Comparison of ENCODE assay signal across 16 mouse cellular contexts in the genomic region with DNA sequence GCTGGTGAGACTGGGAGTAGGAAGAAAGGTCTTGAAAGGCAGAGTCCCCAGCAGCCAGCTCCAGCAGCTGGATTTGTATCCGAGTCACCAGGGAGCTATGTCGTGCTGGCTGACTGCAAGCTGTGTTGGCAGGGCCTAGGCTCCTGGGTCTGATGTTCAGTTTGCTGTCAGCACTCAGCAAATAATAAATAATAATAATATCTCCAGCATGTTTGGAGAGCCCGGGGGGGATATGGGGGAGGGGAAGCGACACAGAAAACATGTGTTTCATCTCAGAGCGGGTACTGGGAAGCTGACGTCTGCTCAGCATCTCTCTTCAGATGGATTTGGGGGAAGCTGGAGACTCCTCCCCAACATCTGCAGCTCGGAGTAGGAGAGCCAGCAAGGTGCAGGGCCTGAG. TPM values are rescaled to one million over a fixed set of nuclear protein-coding genes. Genes with fewer than 3 reads are reported as not detected.
A peak's percentile ranks its signal among the peaks of the same experiment; 100 is the strongest.
DNase-seq lines count a peak whose midpoint lies in the region; ATAC-seq lines count a peak whose summit lies in the region.
"Had no signal": no experiment of that assay in that cellular context is flagged by ENCODE, and none has a peak within 500 bp of the region (broad histone marks: within the 10 kb centered on the region; RNA-seq: fewer than 3 reads in every experiment).

No protein-coding gene starts in this region.

- H3K9me3 ChIP-seq in heart, embryonic 10.5 days = no peaks in the 10 kb centered on the region
- H3K9me3 ChIP-seq in lung, embryonic 15.5 days = no peaks in the 10 kb centered on the region
- H3K9me3 ChIP-seq in stomach, embryonic 15.5 days = no peaks in the 10 kb centered on the region
- H3K9me3 ChIP-seq: liver, embryonic 13.5 days had no signal

- H3K36me3 ChIP-seq in heart, embryonic 10.5 days = no peaks in the 10 kb centered on the region
- H3K36me3 ChIP-seq in lung, embryonic 15.5 days = no peaks in the 10 kb centered on the region
- H3K36me3 ChIP-seq in stomach, embryonic 15.5 days = no peaks in the 10 kb centered on the region
- H3K36me3 ChIP-seq: liver, embryonic 13.5 days had no signal

- no peak overlapping the region for H3K27ac ChIP-seq in heart, embryonic 10.5 days
- no peak overlapping the region for H3K27ac ChIP-seq in lung, embryonic 15.5 days
- H3K27ac ChIP-seq in stomach, embryonic 15.5 days = 0 out of 2 replicates have a peak overlapping the region, but pooled peaks have one; percentile 31
- H3K27ac ChIP-seq: liver, embryonic 13.5 days had no signal

- peak; percentile 84 for ATAC-seq in lung, embryonic 15.5 days (ENCODE audit: borderline replicate concordance, extremely low read depth, low FRiP score, low TSS enrichment)
- 0 out of 2 replicates have a peak, but pooled peaks have one; percentile 16 for ATAC-seq in stomach, embryonic 15.5 days (ENCODE audit: insufficient read depth, low FRiP score, low read depth)

- H3K27me3 ChIP-seq in heart, embryonic 10.5 days (ENCODE audit: insufficient read depth, poor library complexity, severe bottlenecking) = peaks cover 82% of the 10 kb centered on the region
- peaks cover 32% of the 10 kb centered on the region for H3K27me3 ChIP-seq in lung, embryonic 15.5 days
- no peaks in the 10 kb centered on the region for H3K27me3 ChIP-seq in stomach, embryonic 15.5 days (replicated peaks)

- DNase-seq in heart, adult 9 months (ENCODE audit: low spot score in 2 of 2) = peak; percentile 18 to 32
- DNase-seq in heart, embryonic 10.5 days (ENCODE audit: low spot score) = no peak
- no peak for DNase-seq in lung, adult 18-20 months
- DNase-seq in heart, postnatal 4 days = peak; percentile 45
- DNase-seq in frontal cortex, postnatal 36 days (ENCODE audit: low spot score in 2 of 2) = no peak
- DNase-seq in urinary bladder, postnatal 10 days (ENCODE audit: low spot score) = no peak
- DNase-seq: cerebellum, postnatal 25 days; liver, embryonic 13.5 days; thymus, postnatal 25 days had no signal

- no peak overlapping the region for H3K4me3 ChIP-seq in heart, embryonic 10.5 days
- H3K4me3 ChIP-seq in lung, embryonic 15.5 days = no peak overlapping the region
- no peak overlapping the region for H3K4me3 ChIP-seq in stomach, embryonic 15.5 days (replicated peaks)
- H3K4me3 ChIP-seq: liver, embryonic 13.5 days had no signal

- H3K4me2 ChIP-seq in lung, embryonic 15.5 days = no peak overlapping the region
- H3K4me2 ChIP-seq in stomach, embryonic 15.5 days = no peak overlapping the region
- H3K4me2 ChIP-seq: liver, embryonic 13.5 days; midbrain, embryonic 11.5 days had no signal

- 0 out of 2 replicates have a peak, but pooled peaks cover 6% of the 10 kb centered on the region for H3K4me1 ChIP-seq in heart, embryonic 10.5 days
- H3K4me1 ChIP-seq in lung, embryonic 15.5 days = 0 out of 2 replicates have a peak, but pooled peaks cover 9% of the 10 kb centered on the region
- no peaks in the 10 kb centered on the region for H3K4me1 ChIP-seq in stomach, embryonic 15.5 days
- H3K4me1 ChIP-seq: liver, embryonic 13.5 days had no signal

- no peak overlapping the region for H3K9ac ChIP-seq in lung, embryonic 15.5 days
- no peak overlapping the region for H3K9ac ChIP-seq in stomach, embryonic 15.5 days
- H3K9ac ChIP-seq: liver, embryonic 13.5 days had no signal

- WGBS in heart, embryonic 10.5 days = 57% methylated on average over 7 of the region's 7 CpGs
- WGBS in lung, embryonic 15.5 days = 42% methylated on average over 7 of the region's 7 CpGs
- WGBS in stomach, embryonic 15.5 days = 41% methylated on average over 7 of the region's 7 CpGs

RNA-seq across cellular contexts. Expression of gene Pitx1, which starts 19.8 kb away (rescaled TPM):
- 0.53 and 3.8 TPM in 2 replicates for polyA plus RNA-seq in heart, embryonic 10.5 days (2016; fragmentation: Nextera tagmentation; extraction: Ambion mirVana)
- 1.1 and 1.2 TPM in 2 replicates for polyA plus RNA-seq in lung, embryonic 15.5 days (2015; fragmentation: Nextera tagmentation; extraction: Ambion mirVana)
- not detected for total RNA-seq in heart, postnatal 4 days (2021)
- polyA plus RNA-seq in stomach, embryonic 15.5 days (2015; fragmentation: Nextera tagmentation; extraction: Ambion mirVana) = 138 and 168 TPM in 2 replicates
- total RNA-seq: layer of hippocampus, postnatal 25 days; MEL had no signal
- polyA plus RNA-seq: C2C12; heart, postnatal 0 days had no signal

Comparison
In these comparisons a context has a peak if more than half of its experiments do, and no peak if none do; other contexts are left out.
1. DNase-seq: peak in heart, adult 9 months (2 of 2) and heart, postnatal 4 days (single experiment); none in heart, embryonic 10.5 days (single experiment), lung, adult 18-20 months (0 of 2), frontal cortex, postnatal 36 days (0 of 2) and urinary bladder, postnatal 10 days (single experiment).
2. RNA of gene Pitx1, which starts 19.8 kb away (polyA plus RNA-seq): 138 to 168 TPM in stomach, embryonic 15.5 days; 0.53 to 3.8 TPM in heart, embryonic 10.5 days and 1.1 to 1.2 TPM in lung, embryonic 15.5 days; every median in the first group is over 10 times any median in the second.